Mouse (Mus musculus): ENCODE results near the gene Kntc1.

- TF ChIP-seq POLR2A (IDR thresholded peaks at IDR 0.05; ENCODE audit: insufficient read depth, low read length), result no peak
- no peak for TF ChIP-seq EP300 (IDR thresholded peaks at IDR 0.05; ENCODE audit: insufficient read depth, low read depth, low read length)
These were observed 1.0 kb upstream of the Kntc1 start for GRCm38 (mm10) chr5:123748339-123749064.

All from ES-Bruce4 (cell line).